Mouse (Mus musculus) MEL (cell line): ENCODE measurements around the gene Btbd19. TPM values are rescaled to one million over a fixed set of nuclear protein-coding genes. Genes with fewer than 3 reads are reported as not detected.

ENCODE experiments used
- DNase-seq: peaks from one replicate; pipeline ENCODE4 v3.0.0; 2011; ENCODE audit warnings: low read depth, low spot score
- H3K27ac ChIP-seq: 2 replicates; pipeline ENCODE4 v1.5.1; 2012; ENCODE audit warnings: low read depth, mild to moderate bottlenecking, control low read depth, low read length, moderate library complexity; ENCODE audit not compliant: control insufficient read depth
- H3K27me3 ChIP-seq, 2 experiments: fragments of 150-350 bp in 1 of 2; sonication (generic) in 1 of 2; 2 replicates each; pipeline ENCODE4 v1.6.1; 2012; ENCODE audit warnings: low read length in 2 of 2, mild to moderate bottlenecking in 2 of 2, improper control_type of control experiment in 1 of 2, moderate library complexity in 1 of 2; ENCODE audit not compliant: insufficient read depth in 2 of 2, control insufficient read depth in 1 of 2
- H3K36me3 ChIP-seq, 2 experiments: 2 replicates each; pipeline ENCODE4 v1.6.1; 2012 to 2014; ENCODE audit warnings: low read length in 2 of 2, improper control_type of control experiment in 1 of 2, inconsistent platforms in 1 of 2, mild to moderate bottlenecking in 1 of 2; ENCODE audit not compliant: insufficient read depth in 2 of 2, control insufficient read depth in 1 of 2
- H3K4me1 ChIP-seq, 2 experiments: fragments of 150-350 bp in 1 of 2; sonication (generic) in 1 of 2; 2 replicates each; pipeline ENCODE4 v1.6.1; 2012; ENCODE audit warnings: low read length in 2 of 2, improper control_type of control experiment in 1 of 2, mild to moderate bottlenecking in 1 of 2; ENCODE audit not compliant: insufficient read depth in 2 of 2, control insufficient read depth in 1 of 2
- H3K4me3 ChIP-seq, 2 experiments: fragments of 150-350 bp in 1 of 2; sonication (generic) in 1 of 2; 2 replicates each; pipeline ENCODE4 v1.5.1; 2012; ENCODE audit warnings: low read depth in 2 of 2, low read length in 2 of 2, mild to moderate bottlenecking in 2 of 2, moderate library complexity in 2 of 2, control low read depth in 1 of 2, improper control_type of control experiment in 1 of 2; ENCODE audit not compliant: control insufficient read depth in 1 of 2, insufficient read depth in 1 of 2
- H3K79me2 ChIP-seq: 2 replicates; pipeline ENCODE4 v1.6.1; 2012; ENCODE audit warnings: mild to moderate bottlenecking, low read length, moderate library complexity; ENCODE audit not compliant: control insufficient read depth, poor library complexity, insufficient read depth
- H3K9ac ChIP-seq: 2 replicates; pipeline ENCODE4 v1.6.1; 2012; ENCODE audit warnings: low read depth, mild to moderate bottlenecking, control low read depth, low read length, moderate library complexity; ENCODE audit not compliant: control insufficient read depth, poor library complexity, severe bottlenecking
- H3K9me3 ChIP-seq: fragments of 150-350 bp; sonication (generic); replicated peaks from 2 replicates; pipeline ENCODE4 v1.6.1; 2012; ENCODE audit warnings: mild to moderate bottlenecking, low read length, improper control_type of control experiment, moderate library complexity; ENCODE audit not compliant: insufficient read depth
- CHD1 ChIP-seq: IDR thresholded peaks from 2 replicates; pipeline ENCODE4 v1.6.1; 2012; ENCODE audit warnings: low read depth, mild to moderate bottlenecking, inconsistent platforms, low read length, improper control_type of control experiment
- CTCF ChIP-seq, 3 experiments: IDR thresholded peaks in 2 of 3; conservative IDR thresholded peaks in 1 of 3; 2 replicates each; pipeline ENCODE4 v1.5.1; 2011 to 2012; ENCODE audit warnings: low read length in 3 of 3, low read depth in 2 of 3, mild to moderate bottlenecking in 2 of 3, improper control_type of control experiment in 1 of 3, inconsistent platforms in 1 of 3, mixed read lengths in 1 of 3, moderate library complexity in 1 of 3; ENCODE audit not compliant: control insufficient read depth in 1 of 3, insufficient read depth in 1 of 3, poor library complexity in 1 of 3, severe bottlenecking in 1 of 3
- E2F4 ChIP-seq: IDR thresholded peaks from 2 replicates; pipeline ENCODE4 v1.6.1; 2011; ENCODE audit warnings: low read depth, low read length, improper control_type of control experiment, borderline replicate concordance
- ETS1 ChIP-seq: IDR thresholded peaks from 2 replicates; pipeline ENCODE4 v1.6.1; 2012; ENCODE audit warnings: low read depth, mild to moderate bottlenecking, inconsistent platforms, low read length, improper control_type of control experiment, moderate library complexity
- GATA1 ChIP-seq: IDR thresholded peaks from 2 replicates; pipeline ENCODE4 v1.6.1; 2011; ENCODE audit warnings: low read depth, low read length, improper control_type of control experiment
- HCFC1 ChIP-seq: IDR thresholded peaks from 2 replicates; pipeline ENCODE4 v1.6.1; 2012; ENCODE audit warnings: low read depth, mild to moderate bottlenecking, inconsistent platforms, low read length, improper control_type of control experiment, moderate library complexity
- JUND ChIP-seq: IDR thresholded peaks from 2 replicates; pipeline ENCODE4 v1.6.1; 2011; ENCODE audit warnings: low read depth, mild to moderate bottlenecking, improper control_type of control experiment, low read length
- MEF2A ChIP-seq: IDR thresholded peaks from 2 replicates; pipeline ENCODE4 v1.6.1; 2014; ENCODE audit warnings: low read depth, mild to moderate bottlenecking, inconsistent platforms, low read length, improper control_type of control experiment; ENCODE audit not compliant: poor library complexity, insufficient replicate concordance, severe bottlenecking; ENCODE audit errors: extremely low read depth
- MYB ChIP-seq: IDR thresholded peaks from 2 replicates; pipeline ENCODE4 v1.6.1; 2011; ENCODE audit warnings: mild to moderate bottlenecking, low read depth, low read length, improper control_type of control experiment
- MYC ChIP-seq: IDR thresholded peaks from 2 replicates; pipeline ENCODE4 v1.6.1; 2011; ENCODE audit warnings: low read depth, mild to moderate bottlenecking, low read length, improper control_type of control experiment, moderate library complexity
- NELFE ChIP-seq: IDR thresholded peaks from 2 replicates; pipeline ENCODE4 v1.6.1; 2011; ENCODE audit warnings: low read depth, low read length, improper control_type of control experiment
- NRF1 ChIP-seq: IDR thresholded peaks from 2 replicates; pipeline ENCODE4 v1.6.1; 2014; ENCODE audit warnings: low read depth, mild to moderate bottlenecking, inconsistent platforms, low read length, improper control_type of control experiment, moderate library complexity; ENCODE audit not compliant: poor library complexity, insufficient read depth, severe bottlenecking
- RAD21 ChIP-seq: IDR thresholded peaks from 2 replicates; pipeline ENCODE4 v1.6.1; 2011; ENCODE audit warnings: mild to moderate bottlenecking, low read depth, low read length, improper control_type of control experiment
- SIN3A ChIP-seq: IDR thresholded peaks from 2 replicates; pipeline ENCODE4 v1.6.1; 2012; ENCODE audit warnings: low read length, improper control_type of control experiment, inconsistent platforms
- SMC3 ChIP-seq: IDR thresholded peaks from 2 replicates; pipeline ENCODE4 v1.6.1; 2011; ENCODE audit warnings: low read depth, low read length, improper control_type of control experiment
- TAL1 ChIP-seq: IDR thresholded peaks from 2 replicates; pipeline ENCODE4 v1.6.1; 2012; ENCODE audit warnings: mild to moderate bottlenecking, inconsistent platforms, low read length, moderate library complexity, mixed read lengths
- TCF12 ChIP-seq: IDR thresholded peaks from 2 replicates; pipeline ENCODE4 v1.6.1; 2014; ENCODE audit warnings: low read depth, mild to moderate bottlenecking, inconsistent platforms, low read length, improper control_type of control experiment, moderate library complexity
- USF1 ChIP-seq: IDR thresholded peaks from 2 replicates; pipeline ENCODE4 v1.6.1; 2014; ENCODE audit warnings: low read depth, mild to moderate bottlenecking, inconsistent platforms, low read length, improper control_type of control experiment, moderate library complexity
- ZC3H11A ChIP-seq: IDR thresholded peaks from 2 replicates; pipeline ENCODE4 v1.6.1; 2012; ENCODE audit warnings: low read depth, mild to moderate bottlenecking, inconsistent platforms, low read length, improper control_type of control experiment
- ZKSCAN1 ChIP-seq: IDR thresholded peaks from 2 replicates; pipeline ENCODE4 v1.6.1; 2012; ENCODE audit warnings: low read depth, mild to moderate bottlenecking, inconsistent platforms, low read length, improper control_type of control experiment, moderate library complexity
- ZMIZ1 ChIP-seq: IDR thresholded peaks from 2 replicates; pipeline ENCODE4 v1.6.1; 2012; ENCODE audit warnings: low read depth, mild to moderate bottlenecking, inconsistent platforms, low read length, improper control_type of control experiment, moderate library complexity
- polyA plus RNA-seq, 2 experiments: library from polyadenylated mRNA; stranded (reverse) in 1 of 2; unstranded in 1 of 2; fragments of >175 nt in 1 of 2; fragments of >200 nt in 1 of 2; gene quantifications; 2 replicates each; pipeline versions ENCODE4 v1.2.1 to v1.2.4; 2012; ENCODE audit warnings: low replicate concordance in 2 of 2, low read depth in 1 of 2; ENCODE audit not compliant: insufficient read length in 2 of 2, insufficient read depth in 1 of 2, missing spikeins in 1 of 2
- total RNA-seq: library from RNA; depleted of rRNA; stranded (reverse); fragments of 300-350 nt; gene quantifications from 2 replicates; pipeline ENCODE4 v1.2.3, GENCODE M21; 2012

Gene Btbd19
- total and polyA plus RNA-seq, 3 experiments, result 13.6 to 22.6 TPM; not detected in 1

- no peak overlapping the region for H3K27ac ChIP-seq
- no peaks in the 10 kb centered on the region for H3K9me3 ChIP-seq
- TF ChIP-seq NELFE, result no peak
- TF ChIP-seq SMC3, result peak; percentile 47
- peak in 2 of 3 experiments; percentile 52 to 55; a peak in 4 of 6 replicates for TF ChIP-seq CTCF (IDR thresholded peaks at IDR 0.05 in 2 of 3, conservative IDR thresholded peaks at IDR 0.05 in 1 of 3; ENCODE audit: control insufficient read depth in 1 of 3, insufficient read depth in 1 of 3, low read depth in 2 of 3, low read length in 3 of 3, poor library complexity in 1 of 3, severe bottlenecking in 1 of 3)
- peak; percentile 39 for TF ChIP-seq RAD21
Measured at GRCm38 (mm10) chr4:117113237-117113636, 12.3 kb downstream of the Btbd19 start.

GRCm38 (mm10) chr4:117110985-117111384 is 14.5 kb downstream of the Btbd19 start:
- TF ChIP-seq JUND (no peak), MEF2A (no peak), SMC3 (no peak), ZC3H11A (no peak), TCF12 (no peak), CHD1 (no peak), SIN3A (no peak), RAD21 (no peak), GATA1 (no peak), E2F4 (no peak), MYC (no peak), USF1 (no peak), NRF1 (no peak), ZKSCAN1 (no peak), ZMIZ1 (no peak), MYB (no peak), ETS1 (no peak), TAL1 (no peak), HCFC1 (no peak)
- Histone ChIP-seq H3K27ac (no peak overlapping the region), H3K4me3 (no peak overlapping the region), H3K9ac (no peak overlapping the region), H3K27me3 (no peaks in the 10 kb centered on the region), H3K36me3 (no peaks in the 10 kb centered on the region), H3K79me2 (no peaks in the 10 kb centered on the region), H3K9me3 (no peaks in the 10 kb centered on the region), H3K4me1 (no peaks in the 10 kb centered on the region)
- no peak for DNase-seq

More at GRCm38 (mm10) chr4:117113237-117113636, 12.3 kb downstream of the Btbd19 start:
- no peak overlapping the region for H3K9ac ChIP-seq
- no peaks in the 10 kb centered on the region for H3K79me2 ChIP-seq
- no peaks in the 10 kb centered on the region for H3K27me3 ChIP-seq
- peak; percentile 53 for DNase-seq
- no peaks in the 10 kb centered on the region for H3K36me3 ChIP-seq
- H3K4me1 ChIP-seq, result no peaks in the 10 kb centered on the region
- no peak overlapping the region for H3K4me3 ChIP-seq
